Mouse (Mus musculus) embryo, embryonic 11 days (tissue): Measurements from ENCODE around the gene Gm20379.

Experiments used
- DNase-seq: peaks from one replicate; pipeline ENCODE4 v3.0.0-alpha.2; 2015

Gene Gm20379

DNA sequence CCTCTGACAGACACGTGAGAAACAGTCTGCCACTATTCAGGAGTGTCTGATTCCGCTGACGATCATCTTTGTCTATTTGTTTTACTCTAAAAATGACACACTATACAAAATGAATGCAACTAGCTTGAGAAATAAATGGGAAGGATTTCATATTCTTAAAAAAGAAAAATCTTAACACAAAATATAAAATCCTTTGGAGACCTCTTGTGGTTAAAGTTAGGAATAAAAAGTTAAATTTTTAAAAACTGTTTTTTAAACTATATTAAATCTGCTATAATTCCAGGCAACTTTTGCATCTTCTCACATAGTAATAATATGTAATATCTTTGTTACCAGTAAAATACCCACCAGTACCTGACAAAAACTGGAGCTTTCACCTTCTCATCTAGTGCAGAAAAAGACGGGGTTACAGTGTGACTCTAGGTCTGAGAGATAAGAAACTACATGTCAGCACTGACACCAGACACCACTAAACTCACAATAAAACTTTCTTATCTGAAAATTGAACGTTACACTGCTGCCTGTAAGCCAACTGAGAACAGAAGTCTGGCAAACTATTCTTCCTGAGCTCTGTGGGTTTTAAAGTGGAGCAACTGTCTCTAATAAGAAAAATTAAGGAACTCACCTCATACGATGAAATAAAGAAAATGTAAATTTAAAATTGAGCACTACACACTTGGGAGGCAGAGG is 32.1 kb downstream of the Gm20379 start:
- DNase-seq = no peak

DNA sequence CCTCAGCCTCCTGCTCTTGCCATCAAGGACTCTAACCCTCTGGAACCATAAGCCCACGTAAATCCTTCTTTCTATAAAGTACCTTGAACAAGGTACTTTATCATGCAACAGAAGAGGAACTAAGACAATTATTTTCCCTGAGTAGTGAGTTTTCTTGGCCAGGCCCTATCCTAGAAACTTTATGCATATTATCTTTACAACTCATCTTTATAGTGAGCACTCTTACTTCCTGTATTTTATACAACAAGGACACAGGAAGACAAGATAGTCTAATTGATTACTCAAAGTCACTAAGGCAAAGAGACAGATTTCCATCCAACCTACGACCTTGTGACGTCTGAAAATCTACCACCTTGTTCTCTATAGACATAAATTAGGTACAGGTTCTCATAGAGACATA is 34.0 kb downstream of the Gm20379 start:
- DNase-seq = no peak

DNA sequence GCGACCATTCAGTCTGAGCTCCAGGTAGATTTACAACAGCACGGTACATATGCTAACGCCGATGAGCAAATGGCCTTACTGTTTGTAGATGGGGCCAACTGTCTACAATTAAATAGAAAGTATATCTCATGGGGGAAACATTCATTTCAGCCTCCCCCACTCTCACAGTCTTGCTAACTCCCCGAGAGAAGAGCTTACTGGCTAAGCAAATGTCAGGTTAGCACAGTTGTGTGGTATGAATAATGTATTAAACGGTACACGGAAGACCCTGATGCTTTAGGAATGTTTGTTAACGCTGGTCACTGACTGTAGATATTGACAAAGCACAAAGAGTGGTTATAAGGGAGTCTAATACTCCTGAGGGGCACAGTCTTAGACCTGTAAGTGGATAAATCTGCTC is 38.3 kb downstream of the Gm20379 start:
- no peak for DNase-seq

DNA sequence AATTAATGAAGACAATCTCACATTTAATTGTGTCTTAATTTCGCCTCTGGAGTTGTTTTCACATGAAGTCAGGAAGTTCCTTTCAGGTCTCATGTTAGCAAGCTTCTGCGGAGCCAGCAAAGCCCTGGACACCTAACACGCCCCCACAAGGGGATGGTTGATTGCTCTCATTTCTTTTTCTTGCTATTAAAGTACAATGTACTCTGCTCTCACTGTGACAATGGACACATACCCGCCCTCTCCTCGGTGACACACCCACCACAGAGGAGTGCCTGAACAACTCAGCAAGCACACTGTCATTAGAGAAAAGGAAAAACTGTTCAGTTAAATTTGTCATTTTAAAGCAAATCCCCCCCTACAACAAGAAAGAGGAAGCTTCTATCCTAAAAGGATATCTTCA is 40.6 kb downstream of the Gm20379 start:
- DNase-seq = no peak

DNA sequence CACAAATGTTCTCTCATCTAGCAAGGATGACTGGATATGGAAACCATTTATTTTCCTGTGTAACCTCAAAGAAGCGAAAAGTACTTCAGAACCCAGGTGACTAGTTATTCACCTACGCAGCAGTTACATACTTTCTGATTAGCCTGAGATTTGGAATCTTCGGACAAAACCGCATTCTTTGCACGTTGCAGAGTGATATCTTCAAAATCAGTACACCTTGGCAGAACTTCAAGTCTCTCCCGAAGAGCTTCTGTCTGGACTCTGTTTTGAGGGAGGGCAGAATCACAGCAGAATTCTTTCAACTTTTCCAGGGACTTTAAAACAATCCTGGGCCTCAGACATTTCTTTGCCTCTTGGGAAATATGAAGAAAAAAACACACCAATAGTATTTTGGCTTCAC is 45.3 kb downstream of the Gm20379 start:
- no peak for DNase-seq

DNA sequence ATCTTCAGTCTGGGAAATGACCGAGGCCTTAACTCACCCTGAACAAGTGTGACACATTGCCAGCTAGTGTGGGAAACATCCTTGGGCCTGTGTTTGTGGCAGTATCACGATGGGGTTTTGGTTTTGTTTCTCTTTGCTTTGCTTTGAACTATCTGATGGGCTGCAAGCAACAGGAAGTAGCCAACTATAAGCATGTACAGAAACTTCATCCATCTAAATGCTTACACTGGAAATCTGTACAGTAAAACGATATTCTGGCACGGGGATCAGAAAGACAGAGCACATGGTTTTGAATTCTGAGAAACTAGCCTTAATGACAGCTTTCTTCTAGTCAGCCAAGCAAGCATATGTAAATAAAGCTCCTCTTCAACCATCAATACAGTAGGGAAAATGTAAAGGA is 48.2 kb downstream of the Gm20379 start:
- DNase-seq = peak; percentile 13

DNA sequence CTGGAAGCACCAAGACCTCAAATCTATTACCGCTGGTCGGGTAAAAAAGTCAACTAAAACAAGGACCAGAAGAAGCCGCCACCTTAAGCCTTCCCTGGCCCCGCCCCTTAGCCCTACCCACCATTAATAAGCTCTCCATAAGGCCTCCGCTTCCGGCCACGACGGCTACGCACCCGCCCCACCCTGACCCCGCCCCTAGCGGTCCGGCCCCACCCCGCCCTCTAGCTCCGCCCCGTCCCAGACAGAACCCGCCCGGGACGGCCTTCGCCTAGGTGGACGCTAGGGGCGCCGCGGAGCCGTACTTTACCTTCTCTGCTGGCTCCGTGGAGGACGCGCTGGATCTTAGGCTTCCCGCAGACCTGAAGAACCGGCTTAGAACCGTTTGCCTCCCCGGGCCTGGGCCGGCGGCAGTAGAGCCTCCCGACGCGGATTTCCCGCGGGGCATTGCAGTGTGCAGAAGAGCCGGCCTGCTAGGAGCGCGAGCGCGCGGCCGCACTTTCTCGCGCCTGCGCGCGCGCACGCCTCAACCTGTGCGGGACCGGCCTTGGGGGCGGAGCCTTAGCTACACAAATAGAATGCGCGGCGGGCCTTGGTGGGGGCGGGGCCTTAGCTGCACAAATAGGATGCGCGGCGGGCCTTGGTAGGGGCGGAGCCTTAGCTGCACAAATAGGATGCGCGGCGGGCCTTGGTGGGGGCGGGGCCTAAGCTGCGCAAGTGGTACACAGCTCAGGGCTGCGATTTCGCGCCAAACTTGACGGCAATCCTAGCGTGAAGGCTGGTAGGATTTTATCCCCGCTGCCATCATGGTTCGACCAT is 48.9 kb downstream of the Gm20379 start, which contains the start of the genes Dhfr and Msh3:
Gene Dhfr (plus strand): TSS at position 271 of the 816 bp plus-strand sequence.
Gene Msh3 (minus strand): TSS at position 548 of the 816 bp plus-strand sequence.
- peak; percentile 100 for DNase-seq

DNA sequence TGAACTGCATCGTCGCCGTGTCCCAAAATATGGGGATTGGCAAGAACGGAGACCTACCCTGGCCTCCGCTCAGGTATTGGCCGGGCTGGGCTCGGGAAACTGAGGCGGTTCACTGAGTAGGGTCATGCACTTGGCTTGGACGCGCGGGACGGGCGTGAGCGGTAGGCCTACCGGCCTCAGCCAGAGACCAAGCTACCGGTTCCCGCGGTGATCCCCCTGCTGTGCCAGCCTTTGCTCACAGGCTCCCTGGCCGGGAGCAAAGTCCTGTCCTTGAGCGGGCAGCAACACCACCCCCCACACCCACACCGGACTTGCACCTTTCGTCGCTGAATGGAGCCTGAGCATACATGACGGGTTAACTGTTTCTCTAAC is 49.5 kb downstream of the Gm20379 start:
- DNase-seq = no peak

DNA sequence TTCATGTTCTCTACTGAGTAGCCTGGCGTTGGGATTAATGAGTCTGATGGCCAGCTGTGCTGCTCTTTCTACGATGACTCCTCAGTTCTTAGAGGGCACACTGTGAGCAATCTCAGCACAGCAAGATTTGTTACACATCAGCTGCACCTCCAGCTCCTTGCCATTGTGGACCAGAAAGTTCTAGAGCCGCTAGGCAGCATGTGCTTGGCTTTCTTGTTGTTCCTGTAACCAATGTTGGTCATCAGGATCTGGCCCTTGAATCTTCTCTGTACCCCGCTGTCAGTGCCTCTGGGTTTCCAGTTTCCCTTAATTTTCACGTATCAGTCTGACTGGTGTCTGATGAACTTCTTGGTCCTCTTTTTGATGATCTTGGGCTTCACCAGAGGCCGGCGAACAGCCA is 50.6 kb downstream of the Gm20379 start:
- peak; percentile 7 for DNase-seq
